Mouse (Mus musculus): ENCODE measurements around the gene Psmd1.
"Not testable (repeated sequence)": the region's sequence is repeated elsewhere in the genome, so short reads cannot be mapped to it uniquely, and the experiment has no call there.

GRCm38 (mm10) chr1:86015758-86016157 lies 48.4 kb upstream of the Psmd1 start:
- not testable (repeated sequence) for TF ChIP-seq POLR2A (IDR thresholded peaks at IDR 0.05; ENCODE audit: low read depth, low read length); CTCF (conservative IDR thresholded peaks at IDR 0.05; ENCODE audit: insufficient read depth, insufficient read length, low read depth, low read length)
